Mouse (Mus musculus) activated CD4-positive, CD25-positive, alpha-beta regulatory T cell, adult 9 weeks (primary cell): ENCODE data around the gene Gm45261. TPM values are rescaled to one million over a fixed set of nuclear protein-coding genes. Genes with fewer than 3 reads are reported as not detected.

Experiments used
- polyA plus RNA-seq: library from polyadenylated mRNA; unstranded; fragments of 100-300 nt; shearing (Covaris generic); gene quantifications from one replicate; pipeline ENCODE4 v1.2.1, GENCODE M21; 2017

The Gm45261 gene
- not detected for polyA plus RNA-seq

DNA sequence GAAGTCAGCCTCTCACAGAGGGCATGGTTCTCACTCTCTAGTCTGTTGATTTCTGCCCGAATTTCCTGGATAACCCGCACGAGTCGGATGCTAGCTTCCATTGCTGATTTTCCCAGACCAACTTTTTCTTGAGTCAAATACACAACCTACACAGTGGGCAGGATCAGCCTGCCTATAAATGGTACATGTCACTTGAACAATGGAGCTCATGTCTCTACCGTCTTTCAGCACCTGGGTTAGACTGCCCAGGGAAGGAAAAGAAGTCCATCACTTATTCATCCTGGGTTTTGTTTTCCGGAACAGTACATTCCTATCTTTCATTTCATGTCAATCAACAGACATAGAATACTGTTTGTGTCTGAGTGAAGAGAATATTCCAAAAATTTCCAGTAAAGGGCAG lies at the start of gene Gm45261:
Gene Gm45261 (minus strand): TSS at position 101 of the 400 bp plus-strand sequence.

Other genes with a start within 250 kb of the Gm45261 start
- gene Fam124b, start 243.0 kb downstream of the Gm45261 start, polyA plus RNA-seq = 5.8 TPM
- gene Cul3, start 121.0 kb downstream of the Gm45261 start, polyA plus RNA-seq = 21.6 TPM